ENCODE assay signal across 11 mouse cellular contexts in genomic region chr4:82092296-82093230, GRCm38 (mm10).
DNase-seq lines count a peak whose midpoint lies in the region; ATAC-seq lines count a peak whose summit lies in the region.
"Had no signal": no experiment of that assay in that cellular context is flagged by ENCODE, and none has a peak within 500 bp of the region (broad histone marks: within the 10 kb centered on the region; RNA-seq: fewer than 3 reads in every experiment).

No protein-coding gene starts in this region.

- H3K36me3 ChIP-seq in limb, embryonic 15.5 days: no peaks in the 10 kb centered on the region

- H3K9ac ChIP-seq in limb, embryonic 15.5 days: no peak overlapping the region
- H3K9ac ChIP-seq: hindbrain, embryonic 14.5 days had no signal

- peak; percentile 12 for DNase-seq in embryo, embryonic 10.5 days (ENCODE audit: low spot score)
- no peak for DNase-seq in embryo, embryonic 11 days
- peak; percentile 5 to 10 for DNase-seq in kidney, postnatal 4 days
- DNase-seq in kidney, adult 8-10 months: no peak
- DNase-seq in gastrocnemius, postnatal 14 days: peak; percentile 47
- no peak for DNase-seq in liver
- DNase-seq in cerebellum, adult 18-20 months: no peak
- DNase-seq: lung, postnatal 4 days had no signal

- ATAC-seq in limb, embryonic 15.5 days (ENCODE audit: insufficient number of reproducible peaks, low FRiP score, low TSS enrichment, low read depth): peak; percentile 82
- ATAC-seq: Patski had no signal

- intact Hi-C loops in gastrocnemius, postnatal 14 days (cut with DNase I; ENCODE audit: low total_unique reads): no loop called here

- no peak overlapping the region for H3K4me2 ChIP-seq in limb, embryonic 15.5 days
- H3K4me2 ChIP-seq: hindbrain, embryonic 14.5 days had no signal

- H3K27ac ChIP-seq in limb, embryonic 15.5 days: peak overlapping the region; percentile 62
- H3K27ac ChIP-seq: hindbrain, embryonic 14.5 days had no signal

- 32% methylated on average over 5 of the region's 5 CpGs for WGBS in limb, embryonic 15.5 days

- no peak overlapping the region for H3K4me3 ChIP-seq in limb, embryonic 15.5 days

- peaks cover 5% of the 10 kb centered on the region; the same call in 1 of the 2 replicates for H3K4me1 ChIP-seq in limb, embryonic 15.5 days

- no peaks in the 10 kb centered on the region for H3K27me3 ChIP-seq in limb, embryonic 15.5 days
- H3K27me3 ChIP-seq: Patski had no signal

- no peaks in the 10 kb centered on the region for H3K9me3 ChIP-seq in limb, embryonic 15.5 days

Comparison
In these comparisons a context has a peak if more than half of its experiments do, and no peak if none do; other contexts are left out.
1. DNase-seq: peak in embryo, embryonic 10.5 days (single experiment), kidney, postnatal 4 days (2 of 2) and gastrocnemius, postnatal 14 days (single experiment); none in embryo, embryonic 11 days (single experiment), kidney, adult 8-10 months (0 of 2), liver (single experiment) and cerebellum, adult 18-20 months (0 of 2).